Mouse (Mus musculus) midbrain, postnatal 0 days (tissue): ENCODE data around the gene 2310033P09Rik. TPM values are rescaled to one million over a fixed set of nuclear protein-coding genes. Genes with fewer than 3 reads are reported as not detected.

Source experiments
- ATAC-seq: fragments of 200-750 bp; cut with Nextera tagmentation; 2 replicates; pipeline ENCODE4 v1.8.0; 2017; ENCODE audit warnings: moderate number of reproducible peaks, mild to moderate bottlenecking, moderate TSS enrichment, moderate library complexity; ENCODE audit not compliant: low FRiP score
- DNase-seq: peaks from one replicate; pipeline ENCODE4 v3.0.0-alpha.2; 2015; ENCODE audit warnings: low spot score
- H3K27ac ChIP-seq: fragments of 300-500 bp; sonication (generic); 2 replicates; pipeline ENCODE4 v1.5.1; 2014; ENCODE audit warnings: low read depth, mild to moderate bottlenecking, low read length, mixed read lengths
- H3K27me3 ChIP-seq: fragments of 300-500 bp; sonication (generic); 2 replicates; pipeline ENCODE4 v1.6.1; 2014; ENCODE audit warnings: low read length, control low read depth, mixed read lengths; ENCODE audit not compliant: insufficient read depth
- H3K36me3 ChIP-seq: fragments of 300-500 bp; sonication (generic); 2 replicates; pipeline ENCODE4 v1.6.1; 2014; ENCODE audit warnings: low read length, control low read depth, mixed read lengths; ENCODE audit not compliant: insufficient read depth
- H3K4me1 ChIP-seq: fragments of 300-500 bp; sonication (generic); 2 replicates; pipeline ENCODE4 v1.6.1; 2014; ENCODE audit warnings: mild to moderate bottlenecking, control low read depth, antibody characterized with exemption, low read length, mixed read lengths; ENCODE audit not compliant: insufficient read depth
- H3K4me2 ChIP-seq: fragments of 300-500 bp; sonication (generic); 2 replicates; pipeline ENCODE4 v1.6.1; 2014; ENCODE audit warnings: low read depth, mild to moderate bottlenecking, low read length, mixed read lengths; ENCODE audit not compliant: poor library complexity, severe bottlenecking
- H3K4me3 ChIP-seq: fragments of 300-500 bp; sonication (generic); 2 replicates; pipeline ENCODE4 v1.5.1; 2014; ENCODE audit warnings: low read depth, mild to moderate bottlenecking, low read length, moderate library complexity
- H3K9ac ChIP-seq: fragments of 300-500 bp; sonication (generic); replicated peaks from 2 replicates; pipeline ENCODE4 v1.6.1; 2014; ENCODE audit warnings: mild to moderate bottlenecking, low read length, moderate library complexity, mixed read lengths; ENCODE audit not compliant: poor library complexity, severe bottlenecking
- H3K9me3 ChIP-seq: fragments of 300-500 bp; sonication (generic); 2 replicates; pipeline ENCODE4 v1.6.1; 2016; ENCODE audit warnings: low read length, control low read depth
- CTCF ChIP-seq: IDR thresholded peaks from 2 replicates; pipeline ENCODE4 v1.5.1; 2016; ENCODE audit warnings: antibody characterized with exemption, mild to moderate bottlenecking
- WGBS: fragments of 180-500 bp; shearing (Covaris S2); extraction: QIAGEN DNeasy Blood & Tissue Kit; methylation state at CpG from one replicate; pipeline ENCODE4 v1.1.7; 2014; 5-methylcytosine and 5-hydroxymethylcytosine counted together
- polyA plus RNA-seq: library from polyadenylated mRNA; unstranded; fragments of >200 nt; fragmentation: Nextera tagmentation; extraction: Ambion mirVana; gene quantifications from 2 replicates; pipeline ENCODE4 v1.2.1, GENCODE M21; 2015
- total RNA-seq: library from RNA; depleted of rRNA; stranded (reverse); fragments of >200 nt; gene quantifications from 2 replicates; pipeline ENCODE4 v1.2.3, GENCODE M21; 2014; rRNA removed

Gene 2310033P09Rik
- total and polyA plus RNA-seq, 2 experiments from 2014 or later = 7.0 to 28.3 TPM

DNA sequence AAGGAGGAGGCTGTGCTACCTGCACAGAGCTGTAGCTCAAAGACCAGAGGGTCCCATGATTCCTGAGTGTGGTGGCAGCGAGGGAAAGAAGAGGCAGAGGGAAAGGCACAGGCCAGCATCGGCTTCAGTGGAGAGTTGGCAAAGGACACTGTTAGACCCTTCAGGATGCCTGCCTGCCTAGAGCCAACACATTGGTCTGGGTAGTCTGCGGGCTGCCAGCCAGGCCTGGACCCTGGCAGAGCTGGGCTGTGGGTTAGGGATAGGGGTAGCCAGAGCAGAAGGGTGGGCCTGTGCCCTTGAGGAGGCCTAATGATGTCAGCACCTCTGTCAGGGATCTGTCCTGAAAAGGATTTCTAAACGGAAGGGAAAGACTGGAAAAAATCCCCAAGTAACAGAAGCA is 31.7 kb downstream of the 2310033P09Rik start:
- no peaks in the 10 kb centered on the region for H3K4me1 ChIP-seq
- H3K4me2 ChIP-seq = no peak overlapping the region
- no peak overlapping the region for H3K9ac ChIP-seq
- ATAC-seq (no peak), DNase-seq (no peak)
- 72% methylated on average over 4 of the region's 4 CpGs for WGBS
- H3K27ac ChIP-seq = no peak overlapping the region
- no peaks in the 10 kb centered on the region for H3K9me3 ChIP-seq
- H3K27me3 ChIP-seq = no peaks in the 10 kb centered on the region
- no peaks in the 10 kb centered on the region for H3K36me3 ChIP-seq
- no peak for TF ChIP-seq CTCF
- no peak overlapping the region for H3K4me3 ChIP-seq

DNA sequence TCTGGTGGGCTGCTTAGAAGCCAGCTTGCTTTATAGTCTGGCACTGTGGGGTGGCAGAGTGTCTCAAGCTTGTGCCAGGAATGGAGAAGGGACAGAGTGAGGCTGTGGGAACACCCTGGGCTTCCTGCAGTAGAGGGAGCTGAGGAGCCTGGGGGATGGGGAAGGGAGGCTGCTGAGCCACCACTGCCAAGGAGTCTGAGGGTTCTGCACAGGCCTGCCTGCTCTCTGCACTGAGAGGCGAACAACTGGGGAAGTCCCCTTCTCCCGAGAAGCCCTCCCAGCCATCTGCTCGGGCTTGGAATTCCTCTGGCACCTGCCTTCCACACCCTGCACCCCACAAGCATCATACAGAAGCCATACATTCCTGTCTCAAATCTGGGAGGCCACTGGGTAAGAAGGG is 33.7 kb downstream of the 2310033P09Rik start:
- no peak for DNase-seq

DNA sequence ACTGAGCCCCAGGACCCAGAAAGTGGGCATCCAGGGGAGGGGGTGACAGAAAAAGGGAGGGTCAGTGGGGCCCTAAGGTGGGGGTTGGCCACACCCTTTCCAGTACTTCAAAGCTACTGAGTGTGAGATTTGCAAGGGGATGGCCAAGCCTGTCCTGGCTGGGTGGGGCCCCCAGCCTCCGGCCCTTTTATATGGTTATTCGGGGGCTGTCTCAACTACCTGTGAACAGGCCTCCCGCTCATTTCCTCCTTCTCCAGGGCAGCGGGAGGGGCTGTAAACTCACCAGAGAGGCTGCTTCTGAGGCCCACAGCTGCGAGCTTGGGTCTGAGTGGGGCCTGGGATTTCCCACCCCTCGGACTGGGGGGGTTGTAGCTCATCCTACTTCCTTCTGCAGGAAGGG is 35.7 kb downstream of the 2310033P09Rik start:
- Histone ChIP-seq H3K4me3 (no peak overlapping the region), H3K27me3 (no peaks in the 10 kb centered on the region), H3K4me2 (no peak overlapping the region), H3K9ac (no peak overlapping the region), H3K9me3 (no peaks in the 10 kb centered on the region), H3K36me3 (no peaks in the 10 kb centered on the region), H3K27ac (no peak overlapping the region), H3K4me1 (no peaks in the 10 kb centered on the region)
- no peak for TF ChIP-seq CTCF
- no peak for DNase-seq
- 62% methylated on average over 6 of the region's 6 CpGs for WGBS
- no peak for ATAC-seq

More for the DNA sequence above, 33.7 kb downstream of the 2310033P09Rik start:
- no peak overlapping the region for H3K4me2 ChIP-seq
- 38% methylated on average over 3 of the region's 3 CpGs for WGBS
- ATAC-seq = no peak
- H3K4me3 ChIP-seq = no peak overlapping the region
- no peaks in the 10 kb centered on the region for H3K4me1 ChIP-seq
- H3K36me3 ChIP-seq = no peaks in the 10 kb centered on the region
- no peak for TF ChIP-seq CTCF
- no peak overlapping the region for H3K27ac ChIP-seq
- H3K9me3 ChIP-seq = no peaks in the 10 kb centered on the region
- no peaks in the 10 kb centered on the region for H3K27me3 ChIP-seq
- no peak overlapping the region for H3K9ac ChIP-seq

DNA sequence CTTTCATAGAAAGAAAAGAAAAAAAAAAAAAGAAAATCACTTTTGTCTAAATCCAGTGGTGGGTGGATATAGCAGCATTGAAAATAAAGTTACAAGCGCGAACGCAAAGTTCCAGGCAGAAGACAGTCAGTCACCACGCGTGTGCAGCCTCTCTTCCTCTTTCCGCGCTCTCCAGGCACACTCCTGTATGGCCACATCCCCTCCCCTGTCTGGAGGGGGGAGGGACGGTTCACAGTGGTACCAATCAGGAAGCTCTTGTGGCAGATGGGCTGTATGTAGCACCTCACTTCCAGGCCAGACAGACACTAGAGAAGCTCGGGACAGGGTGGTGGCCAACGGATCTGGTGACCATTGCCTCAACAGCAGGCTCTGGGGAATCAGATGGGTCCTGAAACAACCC is 40.0 kb downstream of the 2310033P09Rik start:
- 77% methylated on average over 10 of the region's 10 CpGs for WGBS
- no peak overlapping the region for H3K4me2 ChIP-seq
- no peak for ATAC-seq

DNA sequence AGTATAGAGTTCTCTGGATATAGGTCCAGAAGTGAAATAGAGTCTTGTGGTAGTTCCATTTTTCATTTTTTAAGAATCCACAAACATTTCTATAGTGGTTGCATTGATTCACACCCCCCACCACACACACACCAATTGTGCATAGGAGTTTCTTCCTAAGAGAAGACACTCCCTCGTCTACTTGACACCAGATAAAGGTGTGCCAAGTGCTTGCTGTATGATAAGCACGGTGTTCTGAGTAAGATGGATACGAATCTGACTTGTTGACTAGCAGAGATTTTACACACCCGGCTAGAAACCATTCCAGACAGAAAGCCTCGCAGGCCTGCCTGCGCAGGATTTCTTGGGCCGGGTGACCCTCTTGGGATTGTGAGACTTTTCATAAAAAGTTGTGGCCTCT is 51.5 kb downstream of the 2310033P09Rik start:
- 80% methylated on average over 7 of the region's 7 CpGs for WGBS
- ATAC-seq = no peak
- H3K27ac ChIP-seq = no peak overlapping the region
- TF ChIP-seq CTCF = no peak
- H3K36me3 ChIP-seq = no peaks in the 10 kb centered on the region
- H3K4me3 ChIP-seq = no peak overlapping the region
- no peak overlapping the region for H3K9ac ChIP-seq
- 0 out of 2 replicates have a peak, but pooled peaks cover 3% of the 10 kb centered on the region for H3K4me1 ChIP-seq
- DNase-seq = no peak
- no peak overlapping the region for H3K4me2 ChIP-seq
- H3K27me3 ChIP-seq = peaks cover 10% of the 10 kb centered on the region
- H3K9me3 ChIP-seq = no peaks in the 10 kb centered on the region

More for the DNA sequence above, 40.0 kb downstream of the 2310033P09Rik start:
- no peak overlapping the region for H3K27ac ChIP-seq
- no peaks in the 10 kb centered on the region for H3K36me3 ChIP-seq
- no peak overlapping the region for H3K9ac ChIP-seq
- H3K4me3 ChIP-seq = no peak overlapping the region
- DNase-seq = no peak
- H3K9me3 ChIP-seq = no peaks in the 10 kb centered on the region
- TF ChIP-seq CTCF = no peak
- H3K4me1 ChIP-seq = no peaks in the 10 kb centered on the region
- H3K27me3 ChIP-seq = no peaks in the 10 kb centered on the region

Other genes starting within 250 kb of the 2310033P09Rik start
- 23.7 and 27.8 TPM in 2 replicates for gene Trim11, start 230.2 kb upstream of the 2310033P09Rik start, total RNA-seq
- 15.2 and 16.5 TPM in 2 replicates for gene Trim11, start 230.2 kb upstream of the 2310033P09Rik start, polyA plus RNA-seq
- gene Obscn, start 71.9 kb upstream of the 2310033P09Rik start, total RNA-seq = 2.1 and 4.0 TPM in 2 replicates
- gene Obscn, start 71.9 kb upstream of the 2310033P09Rik start, polyA plus RNA-seq = 0.38 and 0.39 TPM in 2 replicates
- 8.1 and 14.3 TPM in 2 replicates for gene Iba57, start 44.6 kb upstream of the 2310033P09Rik start, total RNA-seq
- gene Iba57, start 44.6 kb upstream of the 2310033P09Rik start, polyA plus RNA-seq = 9.2 and 10.4 TPM in 2 replicates
- 0.38 and 0.99 TPM in 2 replicates for gene Gjc2, start 25.1 kb upstream of the 2310033P09Rik start, total RNA-seq
- 0.27 and 0.44 TPM in 2 replicates for gene Gjc2, start 25.1 kb upstream of the 2310033P09Rik start, polyA plus RNA-seq
- 125 and 141 TPM in 2 replicates for gene Guk1, start 16.1 kb upstream of the 2310033P09Rik start, total RNA-seq
- gene Guk1, start 16.1 kb upstream of the 2310033P09Rik start, polyA plus RNA-seq = 289 and 314 TPM in 2 replicates
- 65.0 and 80.6 TPM in 2 replicates for gene Mrpl55, start 5.8 kb upstream of the 2310033P09Rik start, total RNA-seq
- 104 and 112 TPM in 2 replicates for gene Mrpl55, start 5.8 kb upstream of the 2310033P09Rik start, polyA plus RNA-seq
- gene Arf1, start 19.9 kb downstream of the 2310033P09Rik start, total RNA-seq = 372 and 409 TPM in 2 replicates
- gene Arf1, start 19.9 kb downstream of the 2310033P09Rik start, polyA plus RNA-seq = 626 and 656 TPM in 2 replicates
- gene Wnt3a, start 82.4 kb downstream of the 2310033P09Rik start, total RNA-seq = 0.16 TPM in 1 of 2 replicates, not detected in the other
- gene Wnt3a, start 82.4 kb downstream of the 2310033P09Rik start, polyA plus RNA-seq = 0.10 TPM in 1 of 2 replicates, not detected in the other
- 4.2 and 5.6 TPM in 2 replicates for gene Wnt9a, start 98.6 kb downstream of the 2310033P09Rik start, total RNA-seq
- gene Wnt9a, start 98.6 kb downstream of the 2310033P09Rik start, polyA plus RNA-seq = 2.3 and 2.9 TPM in 2 replicates
- gene Prss38, start 167.3 kb downstream of the 2310033P09Rik start, total RNA-seq = not detected in 2 replicates
- 0.22 TPM in 1 of 2 replicates, not detected in the other for gene Prss38, start 167.3 kb downstream of the 2310033P09Rik start, polyA plus RNA-seq
- gene Jmjd4, start 241.7 kb downstream of the 2310033P09Rik start, total RNA-seq = 38.0 and 39.8 TPM in 2 replicates
- 22.7 and 24.0 TPM in 2 replicates for gene Jmjd4, start 241.7 kb downstream of the 2310033P09Rik start, polyA plus RNA-seq
- gene Snap47, start 242.9 kb downstream of the 2310033P09Rik start, total RNA-seq = 465 and 467 TPM in 2 replicates
- 588 and 631 TPM in 2 replicates for gene Snap47, start 242.9 kb downstream of the 2310033P09Rik start, polyA plus RNA-seq